Mouse (Mus musculus) MEL (cell line): ENCODE results near the gene Iqcm. TPM values are rescaled to one million over a fixed set of nuclear protein-coding genes. Genes with fewer than 3 reads are reported as not detected.

Source experiments
- DNase-seq: peaks from one replicate; pipeline ENCODE4 v3.0.0; 2011; ENCODE audit warnings: low read depth, low spot score
- H3K27ac ChIP-seq: 2 replicates; pipeline ENCODE4 v1.5.1; 2012; ENCODE audit warnings: low read depth, mild to moderate bottlenecking, control low read depth, low read length, moderate library complexity; ENCODE audit not compliant: control insufficient read depth
- H3K27me3 ChIP-seq, 2 experiments: fragments of 150-350 bp in 1 of 2; sonication (generic) in 1 of 2; 2 replicates each; pipeline ENCODE4 v1.6.1; 2012; ENCODE audit warnings: low read length in 2 of 2, mild to moderate bottlenecking in 2 of 2, improper control_type of control experiment in 1 of 2, moderate library complexity in 1 of 2; ENCODE audit not compliant: insufficient read depth in 2 of 2, control insufficient read depth in 1 of 2
- H3K36me3 ChIP-seq, 2 experiments: 2 replicates each; pipeline ENCODE4 v1.6.1; 2012 to 2014; ENCODE audit warnings: low read length in 2 of 2, improper control_type of control experiment in 1 of 2, inconsistent platforms in 1 of 2, mild to moderate bottlenecking in 1 of 2; ENCODE audit not compliant: insufficient read depth in 2 of 2, control insufficient read depth in 1 of 2
- H3K4me1 ChIP-seq, 2 experiments: fragments of 150-350 bp in 1 of 2; sonication (generic) in 1 of 2; 2 replicates each; pipeline ENCODE4 v1.6.1; 2012; ENCODE audit warnings: low read length in 2 of 2, improper control_type of control experiment in 1 of 2, mild to moderate bottlenecking in 1 of 2; ENCODE audit not compliant: insufficient read depth in 2 of 2, control insufficient read depth in 1 of 2
- H3K4me3 ChIP-seq, 2 experiments: fragments of 150-350 bp in 1 of 2; sonication (generic) in 1 of 2; 2 replicates each; pipeline ENCODE4 v1.5.1; 2012; ENCODE audit warnings: low read depth in 2 of 2, low read length in 2 of 2, mild to moderate bottlenecking in 2 of 2, moderate library complexity in 2 of 2, control low read depth in 1 of 2, improper control_type of control experiment in 1 of 2; ENCODE audit not compliant: control insufficient read depth in 1 of 2, insufficient read depth in 1 of 2
- H3K79me2 ChIP-seq: 2 replicates; pipeline ENCODE4 v1.6.1; 2012; ENCODE audit warnings: mild to moderate bottlenecking, low read length, moderate library complexity; ENCODE audit not compliant: control insufficient read depth, poor library complexity, insufficient read depth
- H3K9ac ChIP-seq: 2 replicates; pipeline ENCODE4 v1.6.1; 2012; ENCODE audit warnings: low read depth, mild to moderate bottlenecking, control low read depth, low read length, moderate library complexity; ENCODE audit not compliant: control insufficient read depth, poor library complexity, severe bottlenecking
- H3K9me3 ChIP-seq: fragments of 150-350 bp; sonication (generic); replicated peaks from 2 replicates; pipeline ENCODE4 v1.6.1; 2012; ENCODE audit warnings: mild to moderate bottlenecking, low read length, improper control_type of control experiment, moderate library complexity; ENCODE audit not compliant: insufficient read depth
- BHLHE40 ChIP-seq: IDR thresholded peaks from 2 replicates; pipeline ENCODE4 v1.6.1; 2012; ENCODE audit warnings: low read depth, mild to moderate bottlenecking, inconsistent platforms, low read length, improper control_type of control experiment, borderline replicate concordance
- CHD1 ChIP-seq: IDR thresholded peaks from 2 replicates; pipeline ENCODE4 v1.6.1; 2012; ENCODE audit warnings: low read depth, mild to moderate bottlenecking, inconsistent platforms, low read length, improper control_type of control experiment
- CHD2 ChIP-seq: IDR thresholded peaks from 2 replicates; pipeline ENCODE4 v1.6.1; 2011; ENCODE audit warnings: low read length, improper control_type of control experiment
- E2F4 ChIP-seq: IDR thresholded peaks from 2 replicates; pipeline ENCODE4 v1.6.1; 2011; ENCODE audit warnings: low read depth, low read length, improper control_type of control experiment, borderline replicate concordance
- ELF1 ChIP-seq: IDR thresholded peaks from 2 replicates; pipeline ENCODE4 v1.6.1; 2014; ENCODE audit warnings: low read depth, mild to moderate bottlenecking, inconsistent platforms, low read length, improper control_type of control experiment, moderate library complexity
- GABPA ChIP-seq: IDR thresholded peaks from 2 replicates; pipeline ENCODE4 v1.6.1; 2012; ENCODE audit warnings: low read depth, mild to moderate bottlenecking, inconsistent platforms, low read length, improper control_type of control experiment, moderate library complexity
- GATA1 ChIP-seq: IDR thresholded peaks from 2 replicates; pipeline ENCODE4 v1.6.1; 2011; ENCODE audit warnings: low read depth, low read length, improper control_type of control experiment
- JUND ChIP-seq: IDR thresholded peaks from 2 replicates; pipeline ENCODE4 v1.6.1; 2011; ENCODE audit warnings: low read depth, mild to moderate bottlenecking, improper control_type of control experiment, low read length
- KAT2A ChIP-seq: conservative IDR thresholded peaks from 2 replicates; pipeline ENCODE4 v1.6.1; 2012; ENCODE audit warnings: low read depth, low read length, improper control_type of control experiment, inconsistent platforms
- MAFK ChIP-seq: IDR thresholded peaks from 2 replicates; pipeline ENCODE4 v1.6.1; 2011; ENCODE audit warnings: low read depth, mild to moderate bottlenecking, low read length, improper control_type of control experiment, borderline replicate concordance
- MAX ChIP-seq: IDR thresholded peaks from 2 replicates; pipeline ENCODE4 v1.6.1; 2011; ENCODE audit warnings: low read length, improper control_type of control experiment
- MAZ ChIP-seq: IDR thresholded peaks from 2 replicates; pipeline ENCODE4 v1.6.1; 2012; ENCODE audit warnings: low read depth, mild to moderate bottlenecking, inconsistent platforms, low read length, improper control_type of control experiment
- MXI1 ChIP-seq: IDR thresholded peaks from 2 replicates; pipeline ENCODE4 v1.6.1; 2011; ENCODE audit warnings: mild to moderate bottlenecking, low read depth, low read length, improper control_type of control experiment
- MYB ChIP-seq: IDR thresholded peaks from 2 replicates; pipeline ENCODE4 v1.6.1; 2011; ENCODE audit warnings: mild to moderate bottlenecking, low read depth, low read length, improper control_type of control experiment
- MYC ChIP-seq: IDR thresholded peaks from 2 replicates; pipeline ENCODE4 v1.6.1; 2011; ENCODE audit warnings: low read depth, mild to moderate bottlenecking, low read length, improper control_type of control experiment, moderate library complexity
- POLR2A ChIP-seq, 2 experiments: IDR thresholded peaks; 2 replicates each; pipeline ENCODE4 v1.6.1; 2011 to 2012; ENCODE audit warnings: low read length in 2 of 2, mild to moderate bottlenecking in 2 of 2, control low read depth in 1 of 2, improper control_type of control experiment in 1 of 2, low read depth in 1 of 2, moderate library complexity in 1 of 2; ENCODE audit not compliant: control insufficient read depth in 1 of 2, insufficient read depth in 1 of 2, poor library complexity in 1 of 2
- RCOR1 ChIP-seq: IDR thresholded peaks from 2 replicates; pipeline ENCODE4 v1.6.1; 2012; ENCODE audit warnings: low read depth, mild to moderate bottlenecking, inconsistent platforms, low read length, improper control_type of control experiment
- SIN3A ChIP-seq: IDR thresholded peaks from 2 replicates; pipeline ENCODE4 v1.6.1; 2012; ENCODE audit warnings: low read length, improper control_type of control experiment, inconsistent platforms
- SMC3 ChIP-seq: IDR thresholded peaks from 2 replicates; pipeline ENCODE4 v1.6.1; 2011; ENCODE audit warnings: low read depth, low read length, improper control_type of control experiment
- TCF12 ChIP-seq: IDR thresholded peaks from 2 replicates; pipeline ENCODE4 v1.6.1; 2014; ENCODE audit warnings: low read depth, mild to moderate bottlenecking, inconsistent platforms, low read length, improper control_type of control experiment, moderate library complexity
- ZC3H11A ChIP-seq: IDR thresholded peaks from 2 replicates; pipeline ENCODE4 v1.6.1; 2012; ENCODE audit warnings: low read depth, mild to moderate bottlenecking, inconsistent platforms, low read length, improper control_type of control experiment
- ZMIZ1 ChIP-seq: IDR thresholded peaks from 2 replicates; pipeline ENCODE4 v1.6.1; 2012; ENCODE audit warnings: low read depth, mild to moderate bottlenecking, inconsistent platforms, low read length, improper control_type of control experiment, moderate library complexity
- polyA plus RNA-seq, 2 experiments: library from polyadenylated mRNA; stranded (reverse) in 1 of 2; unstranded in 1 of 2; fragments of >175 nt in 1 of 2; fragments of >200 nt in 1 of 2; gene quantifications; 2 replicates each; pipeline versions ENCODE4 v1.2.1 to v1.2.4; 2012; ENCODE audit warnings: low replicate concordance in 2 of 2, low read depth in 1 of 2; ENCODE audit not compliant: insufficient read length in 2 of 2, insufficient read depth in 1 of 2, missing spikeins in 1 of 2
- total RNA-seq: library from RNA; depleted of rRNA; stranded (reverse); fragments of 300-350 nt; gene quantifications from 2 replicates; pipeline ENCODE4 v1.2.3, GENCODE M21; 2012

The Iqcm gene
- total and polyA plus RNA-seq, 3 experiments, result not detected

GRCm38 (mm10) chr8:75476756-75477155 lies 28.3 kb downstream of the Iqcm start:
- no peaks in the 10 kb centered on the region for H3K9me3 ChIP-seq
- no peaks in the 10 kb centered on the region for H3K27me3 ChIP-seq
- no peak overlapping the region for H3K4me3 ChIP-seq
- no peaks in the 10 kb centered on the region for H3K79me2 ChIP-seq
- no peak for DNase-seq
- TF ChIP-seq KAT2A (no peak), MAFK (no peak), CHD1 (no peak), MXI1 (no peak), GABPA (no peak), CHD2 (no peak), BHLHE40 (no peak), MYC (no peak), MAX (no peak), GATA1 (no peak), RCOR1 (no peak), POLR2A (IDR thresholded peaks at IDR 0.05; ENCODE audit: control insufficient read depth in 1 of 2, insufficient read depth in 1 of 2, low read depth in 1 of 2, low read length in 2 of 2, poor library complexity in 1 of 2) (no peak), MAZ (no peak), MYB (no peak)
- H3K4me1 ChIP-seq, result no peaks in the 10 kb centered on the region
- no peaks in the 10 kb centered on the region for H3K36me3 ChIP-seq
- H3K27ac ChIP-seq, result no peak overlapping the region
- H3K9ac ChIP-seq, result no peak overlapping the region

- no peaks in the 10 kb centered on the region for H3K79me2 ChIP-seq
- TF ChIP-seq E2F4 (no peak), GATA1 (no peak), MXI1 (no peak), JUND (no peak), CHD1 (no peak), ZMIZ1 (no peak), ELF1 (no peak), ZC3H11A (no peak), SMC3 (no peak), TCF12 (no peak), SIN3A (no peak), MAFK (no peak), MAX (no peak), RCOR1 (no peak)
- TF ChIP-seq, all 39 proteins: peak for 0
- no peak for DNase-seq
These were observed 40.7 kb downstream of the Iqcm start for GRCm38 (mm10) chr8:75489035-75489678.

More at GRCm38 (mm10) chr8:75489035-75489678, 40.7 kb downstream of the Iqcm start:
- no peaks in the 10 kb centered on the region for H3K4me1 ChIP-seq
- no peak overlapping the region for H3K4me3 ChIP-seq
- no peaks in the 10 kb centered on the region for H3K9me3 ChIP-seq
- no peak overlapping the region for H3K27ac ChIP-seq
- H3K36me3 ChIP-seq, result no peaks in the 10 kb centered on the region
- H3K9ac ChIP-seq, result no peak overlapping the region
- H3K27me3 ChIP-seq, result no peaks in the 10 kb centered on the region
